Mouse (Mus musculus) heart, adult 2 months (tissue): ENCODE measurements at regions not wholly inside any gene's neighbourhood (a gene's known extent, or its start where the extent isn't known, plus 50 kb on each side); places are given as distances from the start of the nearest gene placed in this dataset.

ENCODE experiments used
- DNase-seq, 2 experiments: peaks; one replicate each; pipeline ENCODE4 v3.0.0; 2021
- H3K27ac ChIP-seq: fragments of 200-600 bp; 2 replicates; pipeline ENCODE4 v1.8.1; 2022
- H3K27me3 ChIP-seq: fragments of 200-500 bp; 2 replicates; pipeline ENCODE4 v1.6.1; 2012; ENCODE audit warnings: mild to moderate bottlenecking, low read length, inconsistent platforms, mixed read lengths; ENCODE audit not compliant: control insufficient read depth, insufficient read depth
- H3K36me3 ChIP-seq: fragments of 200-500 bp; 2 replicates; pipeline ENCODE4 v1.6.1; 2012; ENCODE audit warnings: low read length, inconsistent platforms; ENCODE audit not compliant: control insufficient read depth, insufficient read depth
- H3K4me1 ChIP-seq: fragments of 200-500 bp; 2 replicates; pipeline ENCODE4 v1.6.1; 2011; ENCODE audit warnings: low read length; ENCODE audit not compliant: control insufficient read depth, insufficient read depth
- H3K4me3 ChIP-seq: fragments of 200-600 bp; 2 replicates; pipeline ENCODE4 v1.8.1; 2022
- H3K79me2 ChIP-seq: fragments of 200-500 bp; replicated peaks from 2 replicates; pipeline ENCODE4 v1.6.1; 2012; ENCODE audit warnings: mild to moderate bottlenecking, inconsistent platforms, low read length, moderate library complexity, mixed read lengths; ENCODE audit not compliant: control insufficient read depth, insufficient read depth
- H3K9ac ChIP-seq: fragments of 200-500 bp; 2 replicates; pipeline ENCODE4 v1.6.1; 2012; ENCODE audit warnings: low read depth, mild to moderate bottlenecking, control low read depth, inconsistent platforms, low read length, mixed read lengths
- CTCF ChIP-seq: fragments of 200-600 bp; IDR thresholded peaks from 2 replicates; pipeline ENCODE4 v1.8.1; 2022; ENCODE audit warnings: antibody characterized with exemption, mild to moderate bottlenecking, moderate library complexity
- EP300 ChIP-seq: fragments of 200-500 bp; IDR thresholded peaks from 2 replicates; pipeline ENCODE4 v1.6.1; 2011; ENCODE audit warnings: low read depth, low read length, control low read depth; ENCODE audit not compliant: insufficient read depth
- POLR2A ChIP-seq: fragments of 200-500 bp; IDR thresholded peaks from 2 replicates; pipeline ENCODE4 v1.6.1; 2011; ENCODE audit warnings: mild to moderate bottlenecking, low read depth, low read length, control low read depth; ENCODE audit not compliant: insufficient read depth
- WGBS: fragments of 180-500 bp; shearing (Covaris S2); methylation state at CpG from one replicate; pipeline ENCODE4 v1.1.7; 2018; 5-methylcytosine and 5-hydroxymethylcytosine counted together
- intact Hi-C: fragments of 180-260 bp; cut with DNase I; formaldehyde crosslinking; loops from one replicate; pipeline ENCODE4 v1.15.1; 2025

DNA sequence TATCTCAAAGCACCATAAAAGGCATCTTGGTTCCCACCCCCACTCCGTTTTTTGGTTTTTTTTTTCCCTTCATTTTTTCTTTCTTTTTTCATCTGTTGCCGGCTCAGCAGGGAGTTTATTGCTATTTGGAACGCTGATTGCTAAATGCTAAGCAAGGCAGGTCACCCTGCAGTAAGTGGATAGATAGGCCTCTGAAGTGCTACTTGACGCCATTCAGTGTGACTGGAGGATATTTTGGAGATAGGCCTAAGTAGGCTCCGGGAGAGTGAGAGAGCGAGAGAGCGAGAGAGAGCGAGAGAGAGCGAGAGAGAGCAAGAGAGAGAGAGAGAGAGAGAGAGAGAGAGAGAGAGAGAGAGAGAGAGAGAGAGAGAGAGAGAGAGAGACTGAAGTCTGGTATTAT lies 90.3 kb upstream of the Lsm14a start:
- DNase-seq, result peak in 1 of 2 experiments; percentile 19
- no peak overlapping the region for H3K4me3 ChIP-seq
- no peak overlapping the region for H3K27ac ChIP-seq
- intact Hi-C loops, result no loop called here
- H3K27me3 ChIP-seq, result no peaks in the 10 kb centered on the region
- no peak for TF ChIP-seq POLR2A
- no peak for TF ChIP-seq EP300
- no peak for TF ChIP-seq CTCF
- H3K36me3 ChIP-seq, result no peaks in the 10 kb centered on the region
- H3K4me1 ChIP-seq, result no peaks in the 10 kb centered on the region; the same call in 1 of the 2 replicates
- 64% methylated on average over 8 of the region's 9 CpGs for WGBS
- H3K79me2 ChIP-seq, result no peaks in the 10 kb centered on the region
- H3K9ac ChIP-seq, result no peak overlapping the region

DNA sequence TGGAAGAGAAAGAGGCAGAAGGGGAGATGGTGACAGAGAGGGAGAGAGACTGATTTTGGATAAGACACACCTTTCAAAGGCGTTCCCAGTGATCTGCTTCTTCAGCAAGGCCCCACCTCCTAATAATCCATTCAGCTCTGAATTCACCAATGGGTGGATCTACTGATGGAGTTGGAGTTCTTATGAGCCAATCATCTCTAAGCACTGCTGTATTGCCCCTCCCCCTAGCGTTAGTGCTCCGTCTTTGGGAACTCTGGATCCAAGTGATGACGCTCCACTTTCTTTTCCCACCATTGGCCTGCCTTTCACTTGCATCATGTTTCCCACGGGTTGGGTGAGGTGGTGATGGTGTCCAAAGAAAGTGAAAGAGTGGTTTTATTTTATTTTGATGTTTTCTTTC lies 87.7 kb upstream of the Lsm14a start:
- Histone ChIP-seq H3K36me3 (no peaks in the 10 kb centered on the region), H3K79me2 (no peaks in the 10 kb centered on the region), H3K9ac (no peak overlapping the region), H3K4me3 (no peak overlapping the region), H3K27me3 (no peaks in the 10 kb centered on the region), H3K27ac (no peak overlapping the region), H3K4me1 (no peaks in the 10 kb centered on the region; the same call in 1 of the 2 replicates)
- intact Hi-C loops, result no loop called here
- TF ChIP-seq EP300, result no peak
- TF ChIP-seq POLR2A, result no peak
- no peak for TF ChIP-seq CTCF
- DNase-seq, result no peak
- 68% methylated on average over 5 of the region's 5 CpGs for WGBS

DNA sequence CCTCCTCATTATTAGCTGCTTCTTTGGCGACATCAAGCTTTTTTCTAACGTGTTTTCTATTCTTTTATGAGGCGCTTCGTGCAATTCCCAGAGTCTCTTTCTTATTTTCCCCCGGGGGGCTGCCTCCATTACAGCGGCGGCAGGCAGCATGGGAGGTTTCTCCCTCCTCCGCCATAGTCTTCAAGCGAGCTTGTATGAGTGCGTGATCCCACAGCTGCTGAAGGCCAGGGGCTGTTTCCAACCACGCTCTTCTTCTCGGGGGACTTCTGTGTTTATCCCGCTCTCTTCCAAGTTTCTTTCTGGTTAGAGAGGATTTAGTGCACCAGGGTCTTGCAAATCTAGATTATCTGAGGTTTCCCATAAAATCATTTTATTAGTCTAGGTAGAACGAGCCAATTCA lies 77.9 kb upstream of the Lsm14a start:
- Histone ChIP-seq H3K27ac (no peak overlapping the region), H3K4me3 (no peak overlapping the region), H3K9ac (no peak overlapping the region), H3K27me3 (no peaks in the 10 kb centered on the region), H3K36me3 (no peaks in the 10 kb centered on the region), H3K4me1 (no peaks in the 10 kb centered on the region), H3K79me2 (no peaks in the 10 kb centered on the region)
- DNase-seq, result no peak
- WGBS, result 64% methylated on average over 14 of the region's 14 CpGs
- TF ChIP-seq CTCF, result no peak
- no peak for TF ChIP-seq POLR2A
- no peak for TF ChIP-seq EP300
- intact Hi-C loops, result no loop called here

DNA sequence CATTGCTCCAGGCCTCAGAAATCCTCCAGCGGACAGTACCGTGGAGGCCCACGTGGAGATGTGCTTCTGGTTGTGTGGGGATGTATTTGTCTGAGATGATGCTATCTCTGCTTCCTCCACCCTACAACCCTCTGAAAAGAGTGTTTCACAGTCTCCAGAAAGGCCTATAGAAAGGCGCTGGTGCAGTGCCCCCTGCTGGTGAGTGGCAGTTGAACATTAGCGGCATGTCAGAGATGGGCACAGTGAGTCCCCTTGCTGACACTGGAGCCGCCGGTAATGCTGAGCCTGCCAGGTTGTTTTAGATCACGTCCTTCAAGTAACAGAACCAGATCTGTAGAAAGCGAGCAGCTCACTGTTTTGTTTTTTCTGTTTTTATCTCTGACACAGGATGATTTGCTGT lies 69.0 kb upstream of the Lsm14a start:
- no peaks in the 10 kb centered on the region for H3K4me1 ChIP-seq
- intact Hi-C loops, result no loop called here
- no peak overlapping the region for H3K9ac ChIP-seq
- TF ChIP-seq EP300, result no peak
- TF ChIP-seq POLR2A, result no peak
- peak; percentile 57 for TF ChIP-seq CTCF
- no peaks in the 10 kb centered on the region for H3K36me3 ChIP-seq
- H3K79me2 ChIP-seq, result no peaks in the 10 kb centered on the region
- DNase-seq, result no peak
- H3K27ac ChIP-seq, result no peak overlapping the region
- H3K4me3 ChIP-seq, result no peak overlapping the region
- WGBS, result 56% methylated on average over 9 of the region's 9 CpGs
- no peaks in the 10 kb centered on the region for H3K27me3 ChIP-seq

DNA sequence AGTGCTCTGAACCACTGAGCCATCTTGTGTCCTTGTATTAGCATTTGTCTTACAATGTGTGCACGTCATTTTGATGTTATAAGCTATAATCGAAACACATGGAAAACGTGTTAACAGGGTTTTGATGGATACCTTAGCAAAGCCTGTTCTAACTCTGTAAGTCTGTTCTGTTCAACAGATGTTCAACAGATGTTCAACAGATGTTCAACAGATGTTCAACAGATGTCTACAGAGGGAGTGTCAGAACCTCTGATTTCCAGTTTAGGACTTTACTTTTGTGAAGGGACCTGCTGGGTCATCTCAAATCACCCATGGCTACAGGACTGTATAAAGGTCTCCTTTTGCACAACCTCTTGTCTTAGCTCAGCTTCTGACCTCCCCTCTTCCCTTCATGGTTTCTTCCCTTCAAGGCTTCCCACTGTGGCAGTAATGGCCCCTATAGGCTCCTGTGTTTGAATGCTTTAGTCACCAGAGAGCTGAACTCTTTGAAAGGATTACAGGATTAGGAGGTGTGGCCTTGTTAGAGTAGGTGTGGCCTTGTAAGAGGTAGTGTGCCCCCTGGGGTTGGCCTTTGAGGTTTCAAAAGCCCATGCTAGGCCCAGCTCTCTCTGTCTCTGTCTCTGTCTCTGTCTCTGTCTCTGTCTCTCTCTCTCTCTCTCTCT lies 66.8 kb upstream of the Lsm14a start:
- 73% methylated on average over 3 of the region's 3 CpGs for WGBS
- no peaks in the 10 kb centered on the region for H3K79me2 ChIP-seq
- no peaks in the 10 kb centered on the region for H3K27me3 ChIP-seq
- no peak for TF ChIP-seq EP300
- TF ChIP-seq CTCF, result no peak
- no peak for TF ChIP-seq POLR2A
- intact Hi-C loops, result no loop called here
- no peak overlapping the region for H3K27ac ChIP-seq
- no peak overlapping the region for H3K4me3 ChIP-seq
- H3K36me3 ChIP-seq, result no peaks in the 10 kb centered on the region
- H3K9ac ChIP-seq, result no peak overlapping the region
- no peaks in the 10 kb centered on the region for H3K4me1 ChIP-seq
- no peak for DNase-seq

DNA sequence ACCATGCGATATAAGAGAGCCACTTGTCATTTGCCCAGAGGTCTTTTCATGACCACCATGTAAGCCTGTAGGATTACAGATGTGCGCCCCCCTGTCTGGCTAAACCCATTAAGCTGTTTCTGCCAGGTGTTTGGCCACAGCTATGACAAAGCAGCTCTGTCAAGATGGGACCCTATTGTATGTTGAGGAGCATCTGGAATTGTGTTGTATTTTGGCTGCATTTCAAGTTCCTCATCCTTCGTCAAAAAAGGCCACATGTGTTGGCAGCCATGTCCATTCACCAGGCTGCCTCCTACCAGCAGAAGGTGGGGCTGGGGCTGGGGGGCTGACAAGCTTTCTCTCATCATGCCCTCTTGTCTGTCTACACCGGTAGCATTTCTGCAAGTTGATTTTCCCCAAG lies 65.7 kb upstream of the Lsm14a start:
- Histone ChIP-seq H3K4me3 (no peak overlapping the region), H3K27ac (no peak overlapping the region), H3K79me2 (no peaks in the 10 kb centered on the region), H3K4me1 (no peaks in the 10 kb centered on the region), H3K36me3 (no peaks in the 10 kb centered on the region), H3K27me3 (no peaks in the 10 kb centered on the region), H3K9ac (no peak overlapping the region)
- TF ChIP-seq CTCF, result no peak
- TF ChIP-seq POLR2A, result no peak
- no peak for TF ChIP-seq EP300
- intact Hi-C loops, result no loop called here
- 78% methylated on average over 4 of the region's 4 CpGs for WGBS
- no peak for DNase-seq

DNA sequence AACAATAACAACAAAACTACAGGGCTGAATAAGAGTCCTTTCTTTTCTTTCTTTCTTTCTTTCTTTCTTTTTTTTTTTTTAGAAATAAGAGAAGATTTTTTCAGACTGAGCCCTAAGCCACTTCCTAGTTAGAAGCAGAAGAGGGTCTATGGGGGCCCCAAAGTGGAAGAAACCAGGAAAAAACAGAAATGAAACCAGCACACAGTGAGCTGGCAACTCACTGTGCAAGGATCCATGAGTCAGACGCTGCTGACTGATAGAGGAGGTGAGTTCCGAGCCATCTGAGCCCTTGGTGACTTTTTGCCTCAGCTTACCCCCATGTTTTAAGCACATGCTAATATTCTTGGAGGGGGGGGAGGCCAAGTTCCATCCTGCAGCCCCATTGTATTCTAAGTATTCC lies 55.2 kb upstream of the Lsm14a start:
- no peaks in the 10 kb centered on the region for H3K4me1 ChIP-seq

More for the DNA sequence above, 55.2 kb upstream of the Lsm14a start:
- H3K4me3 ChIP-seq, result no peak overlapping the region
- WGBS, result 73% methylated on average over 2 of the region's 2 CpGs
- no peak overlapping the region for H3K9ac ChIP-seq
- DNase-seq, result no peak
- H3K27ac ChIP-seq, result no peak overlapping the region
- no peak for TF ChIP-seq CTCF
- TF ChIP-seq POLR2A, result no peak
- no peak for TF ChIP-seq EP300
- no peaks in the 10 kb centered on the region for H3K79me2 ChIP-seq
- H3K27me3 ChIP-seq, result no peaks in the 10 kb centered on the region
- H3K36me3 ChIP-seq, result no peaks in the 10 kb centered on the region
- intact Hi-C loops, result no loop called here
